Mouse (Mus musculus): Measurements from ENCODE around the gene Cav2. TPM values are rescaled to one million over a fixed set of nuclear protein-coding genes. Genes with fewer than 3 reads are reported as not detected.

Gene Cav2
- polyA plus RNA-seq, 1 experiment from 2014 or later = 2.4 TPM

Other genes starting within 250 kb of the Cav2 start
- gene Tes, start 216.0 kb upstream of the Cav2 start, polyA plus RNA-seq (2015; fragmentation: Nextera tagmentation; extraction: Ambion mirVana) = 4.5 and 6.0 TPM in 2 replicates
- gene Cav1, start 25.1 kb downstream of the Cav2 start, polyA plus RNA-seq (2015; fragmentation: Nextera tagmentation; extraction: Ambion mirVana) = 3.7 and 4.9 TPM in 2 replicates
- 3.4 and 4.5 TPM in 2 replicates for gene Met, start 182.6 kb downstream of the Cav2 start, polyA plus RNA-seq (2015; fragmentation: Nextera tagmentation; extraction: Ambion mirVana)